Mouse (Mus musculus): Measurements from ENCODE around the gene Stat6. TPM values are rescaled to one million over a fixed set of nuclear protein-coding genes. Genes with fewer than 3 reads are reported as not detected.

Stat6 gene
- polyA plus RNA-seq, 1 experiment from 2014 or later = 5.7 TPM

- Histone ChIP-seq H3K27ac (ENCODE audit: low read depth, low read length) (no peak overlapping the region), H3K27me3 (ENCODE audit: control insufficient read depth, insufficient read depth, low read length) (no peaks in the 10 kb centered on the region), H3K36me3 (ENCODE audit: control insufficient read depth, insufficient read depth, low read length) (peaks cover 22% of the 10 kb centered on the region), H3K9me3 (ENCODE audit: control insufficient read depth, low read length) (no peaks in the 10 kb centered on the region), H3K4me2 (no peak overlapping the region), H3K9ac (ENCODE audit: low read length) (no peak overlapping the region), H3K4me1 (ENCODE audit: control insufficient read depth, insufficient read depth, low read length) (peaks cover 33% of the 10 kb centered on the region), H3K4me3 (ENCODE audit: low read depth, low read length) (no peak overlapping the region)
- 88% methylated on average over 14 of the region's 14 CpGs for WGBS
- no peak for DNase-seq (ENCODE audit: low spot score, missing footprints)
- ATAC-seq (ENCODE audit: low FRiP score) = no peak
These were observed 30.6 kb upstream of the Stat6 start for GRCm38 (mm10) chr10:127612079-127612775.

- Histone ChIP-seq H3K4me2 (no peak overlapping the region), H3K9me3 (ENCODE audit: control insufficient read depth, low read length) (no peaks in the 10 kb centered on the region), H3K9ac (ENCODE audit: low read length) (peak overlapping the region; percentile 17; the same call in 1 of the 2 replicates), H3K27ac (ENCODE audit: low read depth, low read length) (no peak overlapping the region; the same call in 1 of the 2 replicates), H3K27me3 (ENCODE audit: control insufficient read depth, insufficient read depth, low read length) (no peaks in the 10 kb centered on the region), H3K36me3 (ENCODE audit: control insufficient read depth, insufficient read depth, low read length) (peaks cover 22% of the 10 kb centered on the region), H3K4me3 (ENCODE audit: low read depth, low read length) (no peak overlapping the region), H3K4me1 (ENCODE audit: control insufficient read depth, insufficient read depth, low read length) (peaks cover 48% of the 10 kb centered on the region)
- DNase-seq (ENCODE audit: low spot score, missing footprints) (no peak), ATAC-seq (ENCODE audit: low FRiP score) (0 out of 2 replicates have a peak, but pooled peaks have one; percentile 23)
- WGBS = 23% methylated on average over 12 of the region's 12 CpGs
These were observed 28.4 kb upstream of the Stat6 start for GRCm38 (mm10) chr10:127614236-127615033.

GRCm38 (mm10) chr10:127615034-127615374 is 27.8 kb upstream of the Stat6 start:
- peaks cover 51% of the 10 kb centered on the region for H3K4me1 ChIP-seq (ENCODE audit: control insufficient read depth, insufficient read depth, low read length)
- DNase-seq (ENCODE audit: low spot score, missing footprints) (no peak), ATAC-seq (ENCODE audit: low FRiP score) (no peak)
- H3K9me3 ChIP-seq (ENCODE audit: control insufficient read depth, low read length) = no peaks in the 10 kb centered on the region
- no peak overlapping the region for H3K4me2 ChIP-seq
- no peak overlapping the region for H3K4me3 ChIP-seq (ENCODE audit: low read depth, low read length)
- no peak overlapping the region for H3K27ac ChIP-seq (ENCODE audit: low read depth, low read length)
- H3K36me3 ChIP-seq (ENCODE audit: control insufficient read depth, insufficient read depth, low read length) = peaks cover 17% of the 10 kb centered on the region
- WGBS = 45% methylated on average over 2 of the region's 2 CpGs
- H3K27me3 ChIP-seq (ENCODE audit: control insufficient read depth, insufficient read depth, low read length) = no peaks in the 10 kb centered on the region
- peak overlapping the region; percentile 0; the same call in 1 of the 2 replicates for H3K9ac ChIP-seq (ENCODE audit: low read length)

GRCm38 (mm10) chr10:127615591-127615990 is 27.2 kb upstream of the Stat6 start:
- H3K36me3 ChIP-seq (ENCODE audit: control insufficient read depth, insufficient read depth, low read length) = peaks cover 11% of the 10 kb centered on the region
- 68% methylated on average over 3 of the region's 3 CpGs for WGBS
- no peaks in the 10 kb centered on the region for H3K27me3 ChIP-seq (ENCODE audit: control insufficient read depth, insufficient read depth, low read length)
- no peak overlapping the region for H3K27ac ChIP-seq (ENCODE audit: low read depth, low read length)
- ATAC-seq (ENCODE audit: low FRiP score) (no peak), DNase-seq (ENCODE audit: low spot score, missing footprints) (no peak)
- peaks cover 51% of the 10 kb centered on the region for H3K4me1 ChIP-seq (ENCODE audit: control insufficient read depth, insufficient read depth, low read length)
- H3K4me2 ChIP-seq = no peak overlapping the region
- H3K4me3 ChIP-seq (ENCODE audit: low read depth, low read length) = no peak overlapping the region
- H3K9ac ChIP-seq (ENCODE audit: low read length) = no peak overlapping the region
- no peaks in the 10 kb centered on the region for H3K9me3 ChIP-seq (ENCODE audit: control insufficient read depth, low read length)

- H3K36me3 ChIP-seq (ENCODE audit: control insufficient read depth, insufficient read depth, low read length) = peaks cover 10% of the 10 kb centered on the region
- no peaks in the 10 kb centered on the region for H3K9me3 ChIP-seq (ENCODE audit: control insufficient read depth, low read length)
- H3K4me3 ChIP-seq (ENCODE audit: low read depth, low read length) = no peak overlapping the region
- H3K9ac ChIP-seq (ENCODE audit: low read length) = no peak overlapping the region
- peaks cover 51% of the 10 kb centered on the region for H3K4me1 ChIP-seq (ENCODE audit: control insufficient read depth, insufficient read depth, low read length)
- no peak overlapping the region for H3K27ac ChIP-seq (ENCODE audit: low read depth, low read length)
- H3K27me3 ChIP-seq (ENCODE audit: control insufficient read depth, insufficient read depth, low read length) = no peaks in the 10 kb centered on the region
- no peak for ATAC-seq (ENCODE audit: low FRiP score)
- no peak for DNase-seq (ENCODE audit: low spot score, missing footprints)
- 37% methylated on average over 7 of the region's 7 CpGs for WGBS
- no peak overlapping the region for H3K4me2 ChIP-seq
These were observed 26.5 kb upstream of the Stat6 start for GRCm38 (mm10) chr10:127616261-127616679.

- Histone ChIP-seq H3K36me3 (ENCODE audit: control insufficient read depth, insufficient read depth, low read length) (0 out of 2 replicates have a peak, but pooled peaks cover 2% of the 10 kb centered on the region), H3K4me1 (ENCODE audit: control insufficient read depth, insufficient read depth, low read length) (peaks cover 56% of the 10 kb centered on the region), H3K9ac (ENCODE audit: low read length) (no peak overlapping the region), H3K4me3 (ENCODE audit: low read depth, low read length) (no peak overlapping the region), H3K9me3 (ENCODE audit: control insufficient read depth, low read length) (no peaks in the 10 kb centered on the region), H3K4me2 (no peak overlapping the region), H3K27ac (ENCODE audit: low read depth, low read length) (no peak overlapping the region), H3K27me3 (ENCODE audit: control insufficient read depth, insufficient read depth, low read length) (no peaks in the 10 kb centered on the region)
- 68% methylated on average over 4 of the region's 4 CpGs for WGBS
- ATAC-seq (ENCODE audit: low FRiP score) (no peak), DNase-seq (ENCODE audit: low spot score, missing footprints) (no peak)
These were observed 25.5 kb upstream of the Stat6 start for GRCm38 (mm10) chr10:127617294-127617693.

- Histone ChIP-seq H3K4me2 (no peak overlapping the region; the same call in 1 of the 2 replicates), H3K36me3 (ENCODE audit: control insufficient read depth, insufficient read depth, low read length) (no peaks in the 10 kb centered on the region), H3K27me3 (ENCODE audit: control insufficient read depth, insufficient read depth, low read length) (no peaks in the 10 kb centered on the region), H3K9me3 (ENCODE audit: control insufficient read depth, low read length) (no peaks in the 10 kb centered on the region), H3K9ac (ENCODE audit: low read length) (no peak overlapping the region), H3K4me1 (ENCODE audit: control insufficient read depth, insufficient read depth, low read length) (peaks cover 58% of the 10 kb centered on the region), H3K4me3 (ENCODE audit: low read depth, low read length) (no peak overlapping the region), H3K27ac (ENCODE audit: low read depth, low read length) (no peak overlapping the region)
- DNase-seq (ENCODE audit: low spot score, missing footprints) (no peak), ATAC-seq (ENCODE audit: low FRiP score) (no peak)
- WGBS = 66% methylated on average over 6 of the region's 6 CpGs
These were observed 24.6 kb upstream of the Stat6 start for GRCm38 (mm10) chr10:127618173-127618572.

- peak overlapping the region; percentile 72 for H3K9ac ChIP-seq (ENCODE audit: low read length)
- peak overlapping the region; percentile 92 for H3K4me2 ChIP-seq
- 20% methylated on average over 8 of the region's 8 CpGs for WGBS
- H3K4me3 ChIP-seq (ENCODE audit: low read depth, low read length) = peak overlapping the region; percentile 50
- DNase-seq (ENCODE audit: low spot score, missing footprints) (no peak), ATAC-seq (ENCODE audit: low FRiP score) (no peak)
- peaks cover 53% of the 10 kb centered on the region for H3K4me1 ChIP-seq (ENCODE audit: control insufficient read depth, insufficient read depth, low read length)
- H3K9me3 ChIP-seq (ENCODE audit: control insufficient read depth, low read length) = no peaks in the 10 kb centered on the region
- no peaks in the 10 kb centered on the region for H3K36me3 ChIP-seq (ENCODE audit: control insufficient read depth, insufficient read depth, low read length)
- no peaks in the 10 kb centered on the region for H3K27me3 ChIP-seq (ENCODE audit: control insufficient read depth, insufficient read depth, low read length)
- H3K27ac ChIP-seq (ENCODE audit: low read depth, low read length) = no peak overlapping the region
These were observed 23.6 kb upstream of the Stat6 start for GRCm38 (mm10) chr10:127619119-127619721.
